Mouse (Mus musculus): ENCODE measurements around the gene Camk2n1. TPM values are rescaled to one million over a fixed set of nuclear protein-coding genes. Genes with fewer than 3 reads are reported as not detected.

Gene Camk2n1
- polyA plus RNA-seq, 1 experiment from 2014 or later, result 10.9 TPM

DNA sequence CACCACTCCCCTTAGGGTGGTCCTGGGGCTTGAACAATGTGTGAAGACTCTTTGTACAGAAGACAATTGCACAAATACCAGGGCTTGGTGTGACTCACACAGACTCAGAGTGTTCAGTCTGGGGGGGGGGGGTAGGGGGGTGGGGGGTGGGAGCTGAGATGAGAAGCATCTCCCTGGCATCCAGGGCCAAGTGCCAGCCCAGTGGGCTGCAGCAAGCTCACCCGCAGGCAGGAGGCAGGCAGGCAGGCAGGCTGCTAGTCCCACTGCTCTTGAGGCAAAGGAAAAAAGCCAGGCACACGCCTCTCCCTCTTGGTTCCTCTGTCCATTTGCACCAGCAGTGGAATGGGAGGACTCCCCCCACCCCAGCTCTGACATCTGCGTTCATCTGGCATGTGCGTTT, 37.0 kb downstream of the Camk2n1 start:
- Histone ChIP-seq H3K4me2 (replicated peaks; ENCODE audit: low read depth) (no peak overlapping the region), H3K9ac (ENCODE audit: low read depth, low read length) (no peak overlapping the region), H3K4me3 (ENCODE audit: low read depth, low read length) (no peak overlapping the region), H3K36me3 (ENCODE audit: control insufficient read depth, insufficient read depth) (no peaks in the 10 kb centered on the region), H3K4me1 (replicated peaks; ENCODE audit: control insufficient read depth, insufficient read depth, low read length) (0 out of 2 replicates have a peak, but pooled peaks cover 2% of the 10 kb centered on the region), H3K27ac (ENCODE audit: low read depth, low read length) (no peak overlapping the region), H3K27me3 (replicated peaks; ENCODE audit: control insufficient read depth, insufficient read depth, low read length) (no peaks in the 10 kb centered on the region), H3K9me3 (ENCODE audit: control insufficient read depth) (no peaks in the 10 kb centered on the region)
- TF ChIP-seq CTCF (IDR thresholded peaks at IDR 0.05; ENCODE audit: low read depth), result no peak
- WGBS, result 84% methylated on average over 4 of the region's 4 CpGs
- ATAC-seq, result no peak

DNA sequence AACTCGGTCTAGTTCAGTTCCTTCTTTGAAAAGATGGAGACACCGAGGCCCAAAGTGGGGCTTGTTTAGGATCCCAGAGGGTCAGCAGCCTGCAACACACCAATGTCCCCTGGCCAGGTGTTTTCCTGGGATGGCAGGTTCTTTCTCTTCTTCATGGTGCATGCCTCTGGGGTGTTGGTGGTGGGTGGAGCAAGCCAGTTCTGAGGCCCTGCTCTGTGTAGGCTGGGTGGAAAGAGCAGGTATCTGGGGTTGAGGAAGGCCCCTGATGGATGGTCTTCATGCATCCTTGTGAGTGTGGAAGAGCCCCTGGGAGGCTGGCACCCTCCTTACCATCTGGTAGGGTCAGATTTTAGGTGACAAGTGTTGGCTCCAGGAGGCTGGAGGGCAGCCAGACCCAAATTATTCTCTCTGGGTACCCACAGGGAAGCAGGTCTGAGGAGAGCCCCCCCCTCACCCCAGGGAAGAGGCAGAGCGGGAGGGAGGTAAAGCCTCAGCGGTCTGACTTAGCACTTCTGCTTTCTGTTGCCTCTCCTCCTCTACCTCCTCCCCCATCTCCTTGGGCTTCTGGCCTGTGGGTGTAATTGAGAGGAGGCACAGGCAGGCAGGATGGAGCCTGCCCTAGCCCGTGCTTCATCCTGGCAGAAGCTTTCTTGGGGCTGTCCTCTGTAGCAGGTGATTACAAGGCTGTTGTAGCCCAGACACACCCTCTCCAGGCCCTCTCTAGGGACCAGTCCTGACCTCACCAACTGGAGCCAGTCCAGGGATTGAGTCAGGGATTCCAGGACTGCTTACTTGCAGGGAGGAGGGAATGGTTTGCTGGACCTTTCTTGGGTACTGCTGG, 39.3 kb downstream of the Camk2n1 start:
- 59% methylated on average over 5 of the region's 5 CpGs for WGBS
- no peaks in the 10 kb centered on the region for H3K36me3 ChIP-seq (ENCODE audit: control insufficient read depth, insufficient read depth)
- no peak overlapping the region for H3K4me3 ChIP-seq (ENCODE audit: low read depth, low read length)
- H3K4me1 ChIP-seq (replicated peaks; ENCODE audit: control insufficient read depth, insufficient read depth, low read length), result 0 out of 2 replicates have a peak, but pooled peaks cover 5% of the 10 kb centered on the region
- no peaks in the 10 kb centered on the region for H3K27me3 ChIP-seq (replicated peaks; ENCODE audit: control insufficient read depth, insufficient read depth, low read length)
- 0 out of 2 replicates have a peak, but pooled peaks have one; percentile 19 for ATAC-seq
- no peak overlapping the region for H3K9ac ChIP-seq (ENCODE audit: low read depth, low read length)
- H3K27ac ChIP-seq (ENCODE audit: low read depth, low read length), result no peak overlapping the region
- no peaks in the 10 kb centered on the region for H3K9me3 ChIP-seq (ENCODE audit: control insufficient read depth)
- no peak for TF ChIP-seq CTCF (IDR thresholded peaks at IDR 0.05; ENCODE audit: low read depth)
- no peak overlapping the region for H3K4me2 ChIP-seq (replicated peaks; ENCODE audit: low read depth)

DNA sequence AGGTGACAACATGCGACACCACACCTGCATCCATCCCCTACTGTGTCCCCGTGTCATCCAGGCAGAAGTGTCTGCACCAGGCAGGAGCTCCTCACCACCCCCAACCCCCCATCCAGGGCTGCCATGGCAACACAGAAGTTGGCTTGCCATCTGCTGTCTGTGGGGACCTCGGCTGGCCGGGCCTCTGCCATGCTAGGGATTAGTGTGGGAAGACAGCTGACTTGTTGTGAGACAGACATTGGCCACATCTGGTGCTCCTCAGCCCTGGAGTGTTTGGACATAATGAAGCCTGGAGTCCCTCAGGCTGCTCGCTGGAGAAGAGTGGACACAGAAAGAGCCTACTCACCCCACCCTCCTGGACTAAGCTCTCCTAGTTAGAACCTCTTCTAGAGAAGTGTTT, 40.8 kb downstream of the Camk2n1 start:
- Histone ChIP-seq H3K27me3 (replicated peaks; ENCODE audit: control insufficient read depth, insufficient read depth, low read length) (no peaks in the 10 kb centered on the region), H3K4me3 (ENCODE audit: low read depth, low read length) (no peak overlapping the region), H3K9ac (ENCODE audit: low read depth, low read length) (no peak overlapping the region), H3K27ac (ENCODE audit: low read depth, low read length) (no peak overlapping the region), H3K4me2 (replicated peaks; ENCODE audit: low read depth) (no peak overlapping the region), H3K36me3 (ENCODE audit: control insufficient read depth, insufficient read depth) (no peaks in the 10 kb centered on the region), H3K9me3 (ENCODE audit: control insufficient read depth) (no peaks in the 10 kb centered on the region), H3K4me1 (replicated peaks; ENCODE audit: control insufficient read depth, insufficient read depth, low read length) (0 out of 2 replicates have a peak, but pooled peaks cover 5% of the 10 kb centered on the region)
- ATAC-seq, result 0 out of 2 replicates have a peak, but pooled peaks have one; percentile 16
- 49% methylated on average over 5 of the region's 5 CpGs for WGBS
- no peak for TF ChIP-seq CTCF (IDR thresholded peaks at IDR 0.05; ENCODE audit: low read depth)

DNA sequence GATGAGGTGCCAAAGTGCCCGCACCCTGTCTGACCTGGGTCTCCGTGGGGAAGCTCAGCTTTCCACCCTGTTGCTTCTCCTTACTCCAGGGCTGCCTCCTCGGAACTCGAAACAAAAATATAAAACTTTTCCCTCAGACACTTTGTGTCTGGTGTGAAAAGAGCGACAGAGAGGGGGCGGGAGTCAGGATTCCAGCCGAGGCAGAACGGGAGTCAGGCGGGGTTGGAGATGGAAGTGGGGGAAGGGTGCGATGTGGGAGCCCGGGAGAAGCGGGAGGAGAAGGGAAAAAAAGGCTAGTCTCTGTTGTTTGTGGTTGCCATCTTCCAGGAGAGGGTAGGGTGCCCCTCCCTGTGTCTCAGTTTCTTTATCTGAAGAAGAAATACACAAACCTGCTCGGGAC, 41.7 kb downstream of the Camk2n1 start:
- TF ChIP-seq CTCF (IDR thresholded peaks at IDR 0.05; ENCODE audit: low read depth), result 0 out of 2 replicates have a peak, but pooled peaks have one; percentile 6
- Histone ChIP-seq H3K4me3 (ENCODE audit: low read depth, low read length) (no peak overlapping the region), H3K36me3 (ENCODE audit: control insufficient read depth, insufficient read depth) (no peaks in the 10 kb centered on the region), H3K27ac (ENCODE audit: low read depth, low read length) (no peak overlapping the region), H3K27me3 (replicated peaks; ENCODE audit: control insufficient read depth, insufficient read depth, low read length) (no peaks in the 10 kb centered on the region), H3K9me3 (ENCODE audit: control insufficient read depth) (no peaks in the 10 kb centered on the region), H3K9ac (ENCODE audit: low read depth, low read length) (no peak overlapping the region), H3K4me2 (replicated peaks; ENCODE audit: low read depth) (peak overlapping the region; percentile 37; the same call in 1 of the 2 replicates), H3K4me1 (replicated peaks; ENCODE audit: control insufficient read depth, insufficient read depth, low read length) (0 out of 2 replicates have a peak, but pooled peaks cover 5% of the 10 kb centered on the region)
- WGBS, result 10% methylated on average over 13 of the region's 13 CpGs
- no peak for ATAC-seq

DNA sequence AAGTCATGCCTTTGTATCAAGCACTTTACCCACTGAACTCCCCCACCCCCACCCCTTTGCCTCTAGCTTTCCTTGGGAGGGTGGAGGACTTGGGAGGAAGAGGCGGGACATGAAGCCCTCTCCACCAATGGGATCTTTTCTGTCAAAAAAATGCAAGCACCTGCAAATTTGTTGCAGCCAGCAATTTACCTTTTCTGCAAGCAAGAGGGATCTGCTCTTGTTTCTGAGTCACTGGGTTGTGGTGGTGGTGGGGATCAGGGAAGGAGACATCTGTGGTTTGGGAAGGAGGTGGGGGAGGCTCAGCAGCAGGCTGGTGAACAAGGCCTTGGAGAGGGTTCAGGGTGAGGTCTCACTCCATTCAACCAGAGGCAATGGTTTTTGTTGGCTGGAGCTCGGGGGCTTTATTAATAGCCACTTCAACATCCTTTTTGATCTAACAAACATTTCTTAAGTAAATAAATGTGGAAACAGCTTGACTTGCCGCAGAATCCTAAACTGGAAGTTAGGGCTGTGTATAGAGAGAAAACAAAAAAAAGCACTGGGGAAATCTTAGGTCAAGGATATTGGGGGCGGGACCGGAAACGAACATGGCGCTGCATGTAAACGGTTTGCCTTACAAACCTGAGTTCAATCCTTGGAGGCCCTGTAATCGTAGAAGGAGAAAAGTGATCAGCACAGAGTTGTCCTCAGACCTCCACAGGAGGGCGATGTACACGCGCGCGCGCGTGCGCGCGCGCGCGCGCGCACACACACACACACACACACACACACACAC, 42.8 kb downstream of the Camk2n1 start:
- H3K9me3 ChIP-seq (ENCODE audit: control insufficient read depth), result no peaks in the 10 kb centered on the region
- H3K4me1 ChIP-seq (replicated peaks; ENCODE audit: control insufficient read depth, insufficient read depth, low read length), result 0 out of 2 replicates have a peak, but pooled peaks cover 5% of the 10 kb centered on the region
- no peak overlapping the region for H3K4me2 ChIP-seq (replicated peaks; ENCODE audit: low read depth)
- H3K9ac ChIP-seq (ENCODE audit: low read depth, low read length), result no peak overlapping the region
- H3K36me3 ChIP-seq (ENCODE audit: control insufficient read depth, insufficient read depth), result no peaks in the 10 kb centered on the region
- no peak overlapping the region for H3K4me3 ChIP-seq (ENCODE audit: low read depth, low read length)
- TF ChIP-seq CTCF (IDR thresholded peaks at IDR 0.05; ENCODE audit: low read depth), result 0 out of 2 replicates have a peak, but pooled peaks have one; percentile 25
- no peaks in the 10 kb centered on the region for H3K27me3 ChIP-seq (replicated peaks; ENCODE audit: control insufficient read depth, insufficient read depth, low read length)
- no peak overlapping the region for H3K27ac ChIP-seq (ENCODE audit: low read depth, low read length)
- 61% methylated on average over 24 of the region's 24 CpGs for WGBS
- no peak for ATAC-seq

Data from intestine, postnatal 0 days (tissue).